Mouse (Mus musculus): ENCODE data around the gene Arhgef18.

The Arhgef18 gene

GRCm38 (mm10) chr8:3439510-3439909 lies 46.7 kb downstream of the Arhgef18 start:
- Histone ChIP-seq H3K36me3 (ENCODE audit: insufficient read depth, low read length) (peaks cover 97% of the 10 kb centered on the region), H3K4me3 (replicated peaks; ENCODE audit: low read length) (no peak overlapping the region), H3K27me3 (ENCODE audit: insufficient read depth, low read length) (no peaks in the 10 kb centered on the region), H3K9me3 (ENCODE audit: low read length) (no peaks in the 10 kb centered on the region), H3K4me1 (replicated peaks; ENCODE audit: low read depth, low read length) (peaks cover 21% of the 10 kb centered on the region)
- TF ChIP-seq CTCF (conservative IDR thresholded peaks at IDR 0.05; ENCODE audit: low read length) (peak; percentile 55), NANOG (IDR thresholded peaks at IDR 0.05; ENCODE audit: borderline replicate concordance, low read length) (no peak), POU5F1 (IDR thresholded peaks at IDR 0.05; ENCODE audit: borderline replicate concordance, low read length) (no peak)

GRCm38 (mm10) chr8:3449226-3449625 lies 56.4 kb downstream of the Arhgef18 start:
- Histone ChIP-seq H3K36me3 (ENCODE audit: insufficient read depth, low read length) (peaks cover 99% of the 10 kb centered on the region), H3K4me3 (replicated peaks; ENCODE audit: low read length) (no peak overlapping the region), H3K4me1 (replicated peaks; ENCODE audit: low read depth, low read length) (peaks cover 29% of the 10 kb centered on the region), H3K9me3 (ENCODE audit: low read length) (no peaks in the 10 kb centered on the region), H3K27me3 (ENCODE audit: insufficient read depth, low read length) (no peaks in the 10 kb centered on the region)
- TF ChIP-seq CTCF (conservative IDR thresholded peaks at IDR 0.05; ENCODE audit: low read length) (no peak), POU5F1 (IDR thresholded peaks at IDR 0.05; ENCODE audit: borderline replicate concordance, low read length) (no peak), NANOG (IDR thresholded peaks at IDR 0.05; ENCODE audit: borderline replicate concordance, low read length) (no peak)

GRCm38 (mm10) chr8:3450670-3451069 lies 57.9 kb downstream of the Arhgef18 start:
- no peaks in the 10 kb centered on the region for H3K27me3 ChIP-seq (ENCODE audit: insufficient read depth, low read length)
- H3K4me3 ChIP-seq (replicated peaks; ENCODE audit: low read length) = no peak overlapping the region
- H3K4me1 ChIP-seq (replicated peaks; ENCODE audit: low read depth, low read length) = peaks cover 25% of the 10 kb centered on the region
- H3K36me3 ChIP-seq (ENCODE audit: insufficient read depth, low read length) = peaks cover 100% of the 10 kb centered on the region
- H3K9me3 ChIP-seq (ENCODE audit: low read length) = no peaks in the 10 kb centered on the region
- TF ChIP-seq NANOG (IDR thresholded peaks at IDR 0.05; ENCODE audit: borderline replicate concordance, low read length) (no peak), CTCF (conservative IDR thresholded peaks at IDR 0.05; ENCODE audit: low read length) (peak; percentile 98)

GRCm38 (mm10) chr8:3451992-3452391 lies 59.2 kb downstream of the Arhgef18 start:
- TF ChIP-seq POU5F1 (IDR thresholded peaks at IDR 0.05; ENCODE audit: borderline replicate concordance, low read length) (no peak), NANOG (IDR thresholded peaks at IDR 0.05; ENCODE audit: borderline replicate concordance, low read length) (no peak), CTCF (conservative IDR thresholded peaks at IDR 0.05; ENCODE audit: low read length) (no peak)
- Histone ChIP-seq H3K4me1 (replicated peaks; ENCODE audit: low read depth, low read length) (peaks cover 25% of the 10 kb centered on the region), H3K4me3 (replicated peaks; ENCODE audit: low read length) (peak overlapping the region; percentile 61), H3K9me3 (ENCODE audit: low read length) (no peaks in the 10 kb centered on the region), H3K36me3 (ENCODE audit: insufficient read depth, low read length) (peaks cover 100% of the 10 kb centered on the region), H3K27me3 (ENCODE audit: insufficient read depth, low read length) (no peaks in the 10 kb centered on the region)

- H3K4me1 ChIP-seq (replicated peaks; ENCODE audit: low read depth, low read length) = peaks cover 25% of the 10 kb centered on the region
- H3K36me3 ChIP-seq (ENCODE audit: insufficient read depth, low read length) = peaks cover 19% of the 10 kb centered on the region
- H3K27me3 ChIP-seq (ENCODE audit: insufficient read depth, low read length) = no peaks in the 10 kb centered on the region
- no peak overlapping the region for H3K4me3 ChIP-seq (replicated peaks; ENCODE audit: low read length)
- no peaks in the 10 kb centered on the region for H3K9me3 ChIP-seq (ENCODE audit: low read length)
- TF ChIP-seq CTCF (conservative IDR thresholded peaks at IDR 0.05; ENCODE audit: low read length) (no peak), NANOG (IDR thresholded peaks at IDR 0.05; ENCODE audit: borderline replicate concordance, low read length) (no peak), POU5F1 (IDR thresholded peaks at IDR 0.05; ENCODE audit: borderline replicate concordance, low read length) (no peak)
Observed at GRCm38 (mm10) chr8:3463248-3463647, 70.4 kb downstream of the Arhgef18 start.

GRCm38 (mm10) chr8:3464309-3464708 lies 71.5 kb downstream of the Arhgef18 start:
- Histone ChIP-seq H3K27me3 (ENCODE audit: insufficient read depth, low read length) (no peaks in the 10 kb centered on the region), H3K36me3 (ENCODE audit: insufficient read depth, low read length) (peaks cover 8% of the 10 kb centered on the region), H3K4me3 (replicated peaks; ENCODE audit: low read length) (no peak overlapping the region), H3K4me1 (replicated peaks; ENCODE audit: low read depth, low read length) (peaks cover 28% of the 10 kb centered on the region), H3K9me3 (ENCODE audit: low read length) (no peaks in the 10 kb centered on the region)
- TF ChIP-seq CTCF (conservative IDR thresholded peaks at IDR 0.05; ENCODE audit: low read length) = peak; percentile 40
- no peak for TF ChIP-seq POU5F1 (IDR thresholded peaks at IDR 0.05; ENCODE audit: borderline replicate concordance, low read length)

- H3K4me3 ChIP-seq (replicated peaks; ENCODE audit: low read length) = peak within 1 kb of the TSS; percentile 76
- H3K27me3 ChIP-seq (ENCODE audit: insufficient read depth, low read length) = no peaks in the 10 kb centered on the region
- TF ChIP-seq POU5F1 (IDR thresholded peaks at IDR 0.05; ENCODE audit: borderline replicate concordance, low read length) (no peak), CTCF (conservative IDR thresholded peaks at IDR 0.05; ENCODE audit: low read length) (no peak), NANOG (IDR thresholded peaks at IDR 0.05; ENCODE audit: borderline replicate concordance, low read length) (no peak)
- no peaks in the 10 kb centered on the region for H3K9me3 ChIP-seq (ENCODE audit: low read length)
- no peaks in the 10 kb centered on the region for H3K36me3 ChIP-seq (ENCODE audit: insufficient read depth, low read length)
- H3K4me1 ChIP-seq (replicated peaks; ENCODE audit: low read depth, low read length) = peaks cover 19% of the 10 kb centered on the region
Observed at GRCm38 (mm10) chr8:3467006-3467885, 74.4 kb downstream of the Arhgef18 start, which contains the start of gene Pex11g. TSS of gene Pex11g (minus strand) at chr8:3467680.

- Histone ChIP-seq H3K27me3 (ENCODE audit: insufficient read depth, low read length) (no peaks in the 10 kb centered on the region), H3K4me1 (replicated peaks; ENCODE audit: low read depth, low read length) (peaks cover 19% of the 10 kb centered on the region)
Observed at GRCm38 (mm10) chr8:3467886-3468545, 75.2 kb downstream of the Arhgef18 start.

More at GRCm38 (mm10) chr8:3467886-3468545, 75.2 kb downstream of the Arhgef18 start:
- Histone ChIP-seq H3K9me3 (ENCODE audit: low read length) (no peaks in the 10 kb centered on the region), H3K36me3 (ENCODE audit: insufficient read depth, low read length) (no peaks in the 10 kb centered on the region), H3K4me3 (replicated peaks; ENCODE audit: low read length) (peak overlapping the region; percentile 76)
- no peak for TF ChIP-seq CTCF (conservative IDR thresholded peaks at IDR 0.05; ENCODE audit: low read length)
- TF ChIP-seq NANOG (IDR thresholded peaks at IDR 0.05; ENCODE audit: borderline replicate concordance, low read length) = no peak
- TF ChIP-seq POU5F1 (IDR thresholded peaks at IDR 0.05; ENCODE audit: borderline replicate concordance, low read length) = no peak

Data from E14TG2a.4 (cell line).